Mouse (Mus musculus): ENCODE data around the gene Cep89. TPM values are rescaled to one million over a fixed set of nuclear protein-coding genes. Genes with fewer than 3 reads are reported as not detected.

Gene Cep89
- 14.7 TPM for polyA plus RNA-seq (2012; fragmentation: generic; extraction: Trizol)

DNA sequence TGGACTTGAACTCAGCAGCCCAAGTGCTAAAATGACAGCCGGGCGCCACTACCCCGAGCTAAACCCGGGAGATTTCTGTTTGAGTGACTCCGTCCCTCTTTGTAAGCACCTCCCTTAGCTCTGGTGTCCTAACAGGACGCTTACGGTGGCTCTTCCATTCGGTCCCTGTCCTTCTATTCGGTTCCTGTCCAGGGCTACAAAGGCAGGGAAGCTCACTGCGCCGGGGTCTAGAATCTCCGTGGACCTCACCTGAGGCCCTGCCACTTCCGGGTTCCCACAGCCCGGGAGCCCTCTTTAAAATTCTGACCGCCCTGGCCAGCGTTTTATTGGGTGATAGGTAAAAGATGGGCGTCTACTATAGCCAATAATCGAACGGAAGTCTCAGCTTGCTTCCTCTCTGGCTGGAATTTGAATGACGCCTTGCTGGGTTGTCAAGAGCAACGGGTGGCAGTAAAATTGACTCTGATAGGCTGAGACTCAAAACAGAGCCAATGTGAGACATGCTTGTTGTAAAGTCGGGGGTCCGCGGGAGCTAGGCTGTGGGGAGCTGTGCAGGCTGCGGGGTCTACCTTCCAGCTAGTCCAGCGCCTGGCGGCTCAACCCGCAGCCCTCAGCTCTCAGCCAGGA, at the start of gene Cep89, which contains the start of gene Faap24:
TSS of gene Cep89 (plus strand) at position 494 of the 627 bp plus-strand sequence.
TSS of gene Faap24 (minus strand) at position 295 of the 627 bp plus-strand sequence.
- H3K4me3 ChIP-seq, result peak within 1 kb of the TSS; percentile 68
- peak within 1 kb of the TSS; percentile 19 for H3ac ChIP-seq (ENCODE audit: control insufficient read depth, insufficient read length)
- peak within 1 kb of the TSS; percentile 97 for H3K4me2 ChIP-seq (ENCODE audit: low read depth)
- TF ChIP-seq E2F4 (IDR thresholded peaks at IDR 0.05; ENCODE audit: insufficient read depth) (peak; percentile 87), MYOD1 (IDR thresholded peaks at IDR 0.05; ENCODE audit: control insufficient read depth in 1 of 3, insufficient read length in 2 of 3, low read depth in 2 of 3) (no peak), POLR2AphosphoS2 (IDR thresholded peaks at IDR 0.05; ENCODE audit: insufficient read length, low read depth) (peak; percentile 53), USF1 (IDR thresholded peaks at IDR 0.05; ENCODE audit: low read depth) (no peak), POLR2A (IDR thresholded peaks at IDR 0.05; ENCODE audit: insufficient read length, low read depth) (peak; percentile 43)
- H3K79me2 ChIP-seq (ENCODE audit: control insufficient read depth, insufficient read depth), result peaks cover 5% of the 10 kb centered on the region
- no peaks in the 10 kb centered on the region for H3K27me3 ChIP-seq (ENCODE audit: control insufficient read depth, insufficient read depth, insufficient read length)
- H3K36me3 ChIP-seq (ENCODE audit: control insufficient read depth, insufficient read depth), result no peaks in the 10 kb centered on the region

DNA sequence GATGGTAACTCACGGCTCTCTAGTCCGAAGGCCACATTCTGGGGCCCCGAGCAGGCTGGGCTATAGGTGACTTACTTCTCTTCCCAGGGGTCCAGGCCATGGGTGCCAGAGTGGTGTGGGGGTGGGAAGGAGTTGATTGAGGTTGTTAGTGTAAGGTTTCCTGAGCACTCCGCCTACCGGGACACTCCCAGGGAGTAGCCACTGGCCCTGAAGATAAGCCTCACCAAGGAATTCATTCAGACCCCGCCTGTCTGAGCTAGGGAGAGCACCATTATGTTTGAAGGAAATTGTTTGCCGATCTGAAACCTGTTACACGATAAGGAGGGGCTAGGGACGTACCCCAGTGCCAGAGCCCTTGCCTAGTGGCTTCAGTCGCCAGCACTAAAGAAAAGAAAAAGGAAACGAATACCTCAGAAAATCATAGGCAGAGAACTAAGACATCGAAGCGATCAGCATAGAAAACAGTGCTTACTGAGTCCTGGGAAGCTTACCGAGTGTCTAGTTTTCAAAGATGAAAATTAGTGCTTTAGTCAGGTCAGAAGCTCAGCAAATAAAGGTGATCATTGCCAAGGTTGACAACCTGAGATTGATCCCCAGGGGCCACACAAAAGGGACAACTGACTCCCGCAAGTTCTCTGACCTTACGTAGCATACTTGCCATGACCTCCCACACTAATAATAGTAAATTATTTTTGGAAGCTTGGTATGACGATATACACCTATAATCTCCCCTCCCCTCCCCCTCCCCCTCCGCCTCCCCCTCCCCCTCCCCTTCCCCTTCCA, 48.7 kb upstream of the Cep89 start:
- Histone ChIP-seq H3K4me3 (no peak overlapping the region), H3K27me3 (ENCODE audit: control insufficient read depth, insufficient read depth, insufficient read length) (no peaks in the 10 kb centered on the region), H3ac (ENCODE audit: control insufficient read depth, insufficient read length) (no peak overlapping the region), H3K4me2 (ENCODE audit: low read depth) (peak overlapping the region; percentile 38), H3K79me2 (ENCODE audit: control insufficient read depth, insufficient read depth) (no peaks in the 10 kb centered on the region), H3K36me3 (ENCODE audit: control insufficient read depth, insufficient read depth) (no peaks in the 10 kb centered on the region)
- TF ChIP-seq REST (IDR thresholded peaks at IDR 0.05; ENCODE audit: insufficient read depth, insufficient read length), result no peak
- no peak for TF ChIP-seq TCF12 (IDR thresholded peaks at IDR 0.05; ENCODE audit: insufficient read depth, poor library complexity, severe bottlenecking)
- no peak for TF ChIP-seq POLR2AphosphoS2 (IDR thresholded peaks at IDR 0.05; ENCODE audit: insufficient read length, low read depth)

GRCm38 (mm10) chr7:35349022-35349421, 47.8 kb upstream of the Cep89 start:
- no peaks in the 10 kb centered on the region for H3K79me2 ChIP-seq (ENCODE audit: control insufficient read depth, insufficient read depth)
- H3ac ChIP-seq (ENCODE audit: control insufficient read depth, insufficient read length), result no peak overlapping the region
- H3K4me3 ChIP-seq, result no peak overlapping the region
- no peaks in the 10 kb centered on the region for H3K36me3 ChIP-seq (ENCODE audit: control insufficient read depth, insufficient read depth)
- no peaks in the 10 kb centered on the region for H3K27me3 ChIP-seq (ENCODE audit: control insufficient read depth, insufficient read depth, insufficient read length)
- TF ChIP-seq POLR2A (IDR thresholded peaks at IDR 0.05; ENCODE audit: insufficient read length, low read depth), result no peak
- TF ChIP-seq MYOD1 (IDR thresholded peaks at IDR 0.05; ENCODE audit: control insufficient read depth in 1 of 3, insufficient read length in 2 of 3, low read depth in 2 of 3), result no peak
- no peak for TF ChIP-seq TCF12 (IDR thresholded peaks at IDR 0.05; ENCODE audit: insufficient read depth, poor library complexity, severe bottlenecking)
- H3K4me2 ChIP-seq (ENCODE audit: low read depth), result peak overlapping the region; percentile 39

DNA sequence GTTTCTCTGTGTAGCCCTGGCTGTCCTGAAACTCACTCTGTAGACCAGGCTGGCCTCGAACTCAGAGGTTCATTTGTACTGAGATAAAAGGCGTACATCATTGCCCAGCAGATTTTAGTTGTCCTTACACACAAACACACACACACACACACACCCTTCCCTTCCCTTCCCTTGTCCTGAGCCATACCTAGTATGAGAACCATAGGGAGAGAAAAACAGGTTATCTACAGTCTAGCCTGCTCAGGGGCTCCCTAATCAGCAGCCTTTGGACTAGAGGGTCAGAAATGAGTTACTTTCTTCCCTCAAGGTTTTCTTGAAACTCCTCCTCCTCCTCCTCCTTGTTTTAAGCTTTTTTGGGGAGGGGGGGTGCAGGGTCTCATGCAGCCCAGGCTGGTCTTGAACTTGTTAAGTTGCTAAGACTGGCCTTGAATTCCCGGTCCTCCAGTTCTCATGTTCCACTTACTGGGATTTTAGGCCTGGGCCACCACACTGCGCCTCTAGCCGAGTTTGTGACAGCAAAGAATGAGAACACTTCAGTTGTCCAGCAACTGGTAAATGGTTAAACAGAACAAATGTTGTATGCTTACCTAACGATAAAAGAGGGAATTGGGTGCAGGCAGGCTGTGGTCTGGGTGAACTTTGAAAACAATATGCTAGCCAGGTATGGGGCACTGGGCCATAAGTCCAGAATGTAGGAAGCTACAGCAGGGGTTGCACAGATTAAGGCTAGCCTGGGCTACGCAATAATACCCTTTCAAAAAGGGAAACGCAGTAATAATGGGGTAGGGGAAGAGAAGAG, 46.8 kb upstream of the Cep89 start:
- no peak overlapping the region for H3ac ChIP-seq (ENCODE audit: control insufficient read depth, insufficient read length)
- H3K4me2 ChIP-seq (ENCODE audit: low read depth), result no peak overlapping the region
- H3K27me3 ChIP-seq (ENCODE audit: control insufficient read depth, insufficient read depth, insufficient read length), result no peaks in the 10 kb centered on the region
- no peaks in the 10 kb centered on the region for H3K79me2 ChIP-seq (ENCODE audit: control insufficient read depth, insufficient read depth)
- no peak overlapping the region for H3K4me3 ChIP-seq
- H3K36me3 ChIP-seq (ENCODE audit: control insufficient read depth, insufficient read depth), result no peaks in the 10 kb centered on the region
- no peak for TF ChIP-seq CEBPB (IDR thresholded peaks at IDR 0.05; ENCODE audit: insufficient read depth, poor library complexity, severe bottlenecking)
- no peak for TF ChIP-seq MYOD1 (IDR thresholded peaks at IDR 0.05; ENCODE audit: control insufficient read depth in 1 of 3, insufficient read length in 2 of 3, low read depth in 2 of 3)
- TF ChIP-seq MYOG (IDR thresholded peaks at IDR 0.05; ENCODE audit: control insufficient read depth in 1 of 3, insufficient read depth in 1 of 3, insufficient read length in 2 of 3, low read depth in 2 of 3), result no peak
- no peak for TF ChIP-seq TCF3 (IDR thresholded peaks at IDR 0.05; ENCODE audit: insufficient read length, low read depth)
- TF ChIP-seq REST (IDR thresholded peaks at IDR 0.05; ENCODE audit: insufficient read depth, insufficient read length), result no peak

DNA sequence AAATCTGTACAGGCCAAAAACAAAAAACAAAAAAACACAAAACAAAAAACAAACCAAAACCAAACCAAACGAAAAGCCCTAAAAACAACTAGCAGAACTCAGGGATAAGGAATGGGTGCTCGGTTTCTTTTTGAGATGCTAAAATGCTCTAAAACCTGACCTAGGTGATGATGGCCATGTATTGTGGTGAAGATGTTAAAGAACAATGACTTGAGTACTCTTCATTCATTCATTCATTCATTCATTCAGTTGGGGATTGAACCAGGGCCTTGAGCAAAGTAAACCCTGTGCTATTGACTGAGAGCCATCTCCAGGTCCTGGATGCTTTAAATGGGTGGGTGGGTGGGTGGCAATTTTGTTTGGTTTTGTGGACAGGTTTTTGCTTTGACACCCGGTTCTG, 45.7 kb upstream of the Cep89 start:
- no peak overlapping the region for H3ac ChIP-seq (ENCODE audit: control insufficient read depth, insufficient read length)
- H3K27me3 ChIP-seq (ENCODE audit: control insufficient read depth, insufficient read depth, insufficient read length), result no peaks in the 10 kb centered on the region
- H3K4me2 ChIP-seq (ENCODE audit: low read depth), result no peak overlapping the region
- no peaks in the 10 kb centered on the region for H3K36me3 ChIP-seq (ENCODE audit: control insufficient read depth, insufficient read depth)
- no peaks in the 10 kb centered on the region for H3K79me2 ChIP-seq (ENCODE audit: control insufficient read depth, insufficient read depth)
- TF ChIP-seq USF1 (IDR thresholded peaks at IDR 0.05; ENCODE audit: low read depth), result no peak
- no peak for TF ChIP-seq MYOD1 (IDR thresholded peaks at IDR 0.05; ENCODE audit: control insufficient read depth in 1 of 3, insufficient read length in 2 of 3, low read depth in 2 of 3)
- TF ChIP-seq POLR2A (IDR thresholded peaks at IDR 0.05; ENCODE audit: insufficient read length, low read depth), result no peak
- no peak for TF ChIP-seq SRF (IDR thresholded peaks at IDR 0.05; ENCODE audit: control insufficient read depth, insufficient read length, low read depth)
- TF ChIP-seq TCF3 (IDR thresholded peaks at IDR 0.05; ENCODE audit: insufficient read length, low read depth), result no peak
- TF ChIP-seq MAX (IDR thresholded peaks at IDR 0.05; ENCODE audit: low read depth), result no peak
- no peak for TF ChIP-seq TCF12 (IDR thresholded peaks at IDR 0.05; ENCODE audit: insufficient read depth, poor library complexity, severe bottlenecking)
- TF ChIP-seq CEBPB (IDR thresholded peaks at IDR 0.05; ENCODE audit: insufficient read depth, poor library complexity, severe bottlenecking), result no peak
- TF ChIP-seq MYOG (IDR thresholded peaks at IDR 0.05; ENCODE audit: control insufficient read depth in 1 of 3, insufficient read depth in 1 of 3, insufficient read length in 2 of 3, low read depth in 2 of 3), result no peak
- TF ChIP-seq POLR2AphosphoS2 (IDR thresholded peaks at IDR 0.05; ENCODE audit: insufficient read length, low read depth), result no peak
- no peak for TF ChIP-seq REST (IDR thresholded peaks at IDR 0.05; ENCODE audit: insufficient read depth, insufficient read length)
- no peak for TF ChIP-seq E2F4 (IDR thresholded peaks at IDR 0.05; ENCODE audit: insufficient read depth)
- no peak overlapping the region for H3K4me3 ChIP-seq

Data from myocyte (in vitro differentiated cells).